Mouse (Mus musculus) CD4-positive helper T cell, adult 2 months (primary cell): ENCODE data around the gene Gm17428.
"Not testable (repeated sequence)": the region's sequence is repeated elsewhere in the genome, so short reads cannot be mapped to it uniquely, and the experiment has no call there.

Experiments
- DNase-seq: peaks from one replicate; pipeline ENCODE4 v3.0.0-alpha.2; 2012; ENCODE audit warnings: low read depth, missing footprints, low spot score

Gm17428 gene

GRCm38 (mm10) chr14:54951587-54951986, 25.1 kb upstream of the Gm17428 start:
- DNase-seq, result no peak

GRCm38 (mm10) chr14:54953664-54954206, 23.0 kb upstream of the Gm17428 start:
- DNase-seq, result no peak

- no peak for DNase-seq
Observed at GRCm38 (mm10) chr14:54954474-54954873, 22.3 kb upstream of the Gm17428 start.

- no peak for DNase-seq
Observed at GRCm38 (mm10) chr14:54955481-54955880, 21.3 kb upstream of the Gm17428 start.

- DNase-seq, result no peak
Observed at GRCm38 (mm10) chr14:54956533-54956932, 20.2 kb upstream of the Gm17428 start.

GRCm38 (mm10) chr14:54958503-54958902, 18.2 kb upstream of the Gm17428 start:
- DNase-seq, result no peak

GRCm38 (mm10) chr14:54959197-54959596, 17.5 kb upstream of the Gm17428 start:
- DNase-seq, result no peak

GRCm38 (mm10) chr14:54959853-54960613, 16.7 kb upstream of the Gm17428 start:
- DNase-seq, result not testable (repeated sequence)

- DNase-seq, result peak; percentile 16
Observed at GRCm38 (mm10) chr14:54960769-54961168, 16.0 kb upstream of the Gm17428 start.

- no peak for DNase-seq
Observed at GRCm38 (mm10) chr14:54961487-54961886, 15.2 kb upstream of the Gm17428 start.

GRCm38 (mm10) chr14:54962714-54963113, 14.0 kb upstream of the Gm17428 start:
- DNase-seq, result no peak

- no peak for DNase-seq
Observed at GRCm38 (mm10) chr14:54963727-54964126, 13.0 kb upstream of the Gm17428 start.

GRCm38 (mm10) chr14:54965044-54965443, 11.7 kb upstream of the Gm17428 start:
- no peak for DNase-seq

GRCm38 (mm10) chr14:54965631-54966030, 11.1 kb upstream of the Gm17428 start:
- no peak for DNase-seq

- DNase-seq, result no peak
Observed at GRCm38 (mm10) chr14:54966320-54966977, 10.3 kb upstream of the Gm17428 start, which contains the start of gene Myh6. Myh6 (minus strand) TSS chr14:54966927.

GRCm38 (mm10) chr14:54967874-54968273, 8.9 kb upstream of the Gm17428 start:
- DNase-seq, result no peak

GRCm38 (mm10) chr14:54968344-54968743, 8.4 kb upstream of the Gm17428 start:
- no peak for DNase-seq

- not testable (repeated sequence) for DNase-seq
Observed at GRCm38 (mm10) chr14:54972786-54973185, 3.9 kb upstream of the Gm17428 start.

GRCm38 (mm10) chr14:54974068-54974791, 2.5 kb upstream of the Gm17428 start:
- DNase-seq, result no peak

- no peak for DNase-seq
Observed at GRCm38 (mm10) chr14:54978664-54979063, 1.9 kb downstream of the Gm17428 start.

GRCm38 (mm10) chr14:54981934-54982333, 5.2 kb downstream of the Gm17428 start:
- DNase-seq, result no peak

- DNase-seq, result not testable (repeated sequence)
Observed at GRCm38 (mm10) chr14:54988350-54988874, 11.7 kb downstream of the Gm17428 start.
